In the genomic region with DNA sequence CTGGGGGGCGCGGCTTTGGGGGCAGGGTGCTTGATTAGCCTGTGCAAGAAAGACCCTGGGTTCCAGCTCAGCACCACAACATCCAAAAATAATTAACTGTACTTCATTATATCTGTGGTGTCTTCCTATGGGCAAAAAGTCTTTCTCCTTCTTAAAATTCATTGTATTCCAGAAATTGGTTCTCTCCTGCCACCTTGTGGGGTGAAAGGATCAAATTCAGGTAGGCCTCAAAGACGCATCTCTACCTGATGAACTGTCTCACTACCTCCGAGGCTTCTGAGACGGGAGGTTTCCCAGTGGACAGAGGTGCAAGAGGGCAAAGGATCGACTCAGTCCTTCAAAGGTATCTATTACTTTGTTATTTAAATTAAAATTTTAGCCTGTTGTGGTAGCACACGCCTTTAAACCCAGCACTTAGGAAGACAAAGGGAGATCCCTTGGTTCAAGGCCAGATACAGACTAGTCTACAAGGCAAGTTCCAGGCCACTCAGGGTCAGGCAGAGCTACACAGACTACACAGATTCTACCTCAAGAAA, we compare ENCODE assay signal across 16 mouse cellular contexts. TPM values are rescaled to one million over a fixed set of nuclear protein-coding genes. Genes with fewer than 3 reads are reported as not detected.
DNase-seq lines count a peak whose midpoint lies in the region; ATAC-seq and TF ChIP-seq lines count a peak whose summit lies in the region.
"Had no signal": no experiment of that assay in that cellular context is flagged by ENCODE, and none has a peak within 500 bp of the region (broad histone marks: within the 10 kb centered on the region; RNA-seq: fewer than 3 reads in every experiment).

No protein-coding gene starts in this region.

- H3K4me1 ChIP-seq in hindbrain, embryonic 14.5 days (replicated peaks; ENCODE audit: control insufficient read depth, insufficient read depth, low read length), result peaks cover 42% of the 10 kb centered on the region
- no peaks in the 10 kb centered on the region for H3K4me1 ChIP-seq in hindbrain, embryonic 11.5 days (replicated peaks; ENCODE audit: control insufficient read depth, insufficient read depth, low read length)
- peaks cover 64% of the 10 kb centered on the region for H3K4me1 ChIP-seq in midbrain, embryonic 13.5 days (replicated peaks)
- peaks cover 32% of the 10 kb centered on the region for H3K4me1 ChIP-seq in midbrain, embryonic 10.5 days
- peaks cover 14% of the 10 kb centered on the region for H3K4me1 ChIP-seq in cortical plate, adult 2 months (ENCODE audit: control insufficient read depth, insufficient read depth, low read length)
- peaks cover 47% of the 10 kb centered on the region for H3K4me1 ChIP-seq in neural tube, embryonic 14.5 days (ENCODE audit: control insufficient read depth, insufficient read depth, low read length)

- 0 out of 2 replicates have a peak overlapping the region, but pooled peaks have one; percentile 96 for H3K4me3 ChIP-seq in hindbrain, embryonic 14.5 days (replicated peaks; ENCODE audit: low read length)
- no peak overlapping the region for H3K4me3 ChIP-seq in hindbrain, embryonic 11.5 days (ENCODE audit: low read depth, low read length)
- no peak overlapping the region for H3K4me3 ChIP-seq in midbrain, embryonic 13.5 days (replicated peaks)
- no peak overlapping the region for H3K4me3 ChIP-seq in midbrain, embryonic 10.5 days
- no peak overlapping the region for H3K4me3 ChIP-seq in cortical plate, adult 2 months (ENCODE audit: insufficient read depth, low read length)
- H3K4me3 ChIP-seq in neural tube, embryonic 14.5 days (ENCODE audit: low read depth, low read length), result no peak overlapping the region; the same call in 1 of the 2 replicates

- H3K9ac ChIP-seq in hindbrain, embryonic 14.5 days, result no peak overlapping the region
- no peak overlapping the region for H3K9ac ChIP-seq in hindbrain, embryonic 11.5 days (ENCODE audit: low read depth, low read length)
- no peak overlapping the region for H3K9ac ChIP-seq in midbrain, embryonic 13.5 days (replicated peaks)
- no peak overlapping the region for H3K9ac ChIP-seq in neural tube, embryonic 14.5 days (replicated peaks; ENCODE audit: low read depth, low read length)

- no peaks in the 10 kb centered on the region for H3K9me3 ChIP-seq in hindbrain, embryonic 14.5 days (ENCODE audit: control insufficient read depth, low read length)
- no peaks in the 10 kb centered on the region for H3K9me3 ChIP-seq in hindbrain, embryonic 11.5 days (ENCODE audit: control insufficient read depth, low read length)
- H3K9me3 ChIP-seq in midbrain, embryonic 13.5 days, result no peaks in the 10 kb centered on the region
- H3K9me3 ChIP-seq in midbrain, embryonic 10.5 days (replicated peaks), result no peaks in the 10 kb centered on the region
- H3K9me3 ChIP-seq in neural tube, embryonic 14.5 days (ENCODE audit: control insufficient read depth, low read length), result no peaks in the 10 kb centered on the region
- H3K9me3 ChIP-seq: G1E had no signal

- peak overlapping the region; percentile 63 for H3K4me2 ChIP-seq in hindbrain, embryonic 14.5 days (replicated peaks)
- no peak overlapping the region for H3K4me2 ChIP-seq in hindbrain, embryonic 11.5 days (replicated peaks; ENCODE audit: low read depth, low read length)
- H3K4me2 ChIP-seq in midbrain, embryonic 13.5 days (replicated peaks), result peak overlapping the region; percentile 70
- H3K4me2 ChIP-seq in neural tube, embryonic 14.5 days (ENCODE audit: low read depth, low read length), result peak overlapping the region; percentile 19

- TF ChIP-seq CTCF in cortical plate, adult 2 months (IDR thresholded peaks at IDR 0.05; ENCODE audit: extremely low read depth, insufficient read depth, low read length), result 0 out of 2 replicates have a peak, but pooled peaks have one; percentile 3

- DNase-seq in hindbrain, embryonic 14.5 days (ENCODE audit: low spot score), result no peak
- DNase-seq in hindbrain, embryonic 11.5 days (ENCODE audit: low spot score), result no peak
- DNase-seq in midbrain, embryonic 10.5 days (ENCODE audit: low spot score), result no peak
- no peak for DNase-seq in layer of hippocampus, adult 11-12 months (ENCODE audit: low spot score)
- DNase-seq: cerebellum, postnatal 36 days; lung, postnatal 10 days; retina, postnatal 1 day; thymus, adult 18-20 months had no signal

- peaks cover 18% of the 10 kb centered on the region for H3K36me3 ChIP-seq in hindbrain, embryonic 14.5 days (replicated peaks; ENCODE audit: control insufficient read depth, insufficient read depth)
- H3K36me3 ChIP-seq in hindbrain, embryonic 11.5 days (ENCODE audit: control insufficient read depth, insufficient read depth, low read length), result no peaks in the 10 kb centered on the region
- H3K36me3 ChIP-seq in midbrain, embryonic 13.5 days, result peaks cover 19% of the 10 kb centered on the region
- peaks cover 64% of the 10 kb centered on the region for H3K36me3 ChIP-seq in midbrain, embryonic 10.5 days
- peaks cover 4% of the 10 kb centered on the region; the same call in 1 of the 2 replicates for H3K36me3 ChIP-seq in neural tube, embryonic 14.5 days (ENCODE audit: control insufficient read depth, insufficient read depth, low read length)

- H3K27ac ChIP-seq in hindbrain, embryonic 14.5 days, result no peak overlapping the region
- no peak overlapping the region for H3K27ac ChIP-seq in hindbrain, embryonic 11.5 days (ENCODE audit: low read depth, low read length)
- H3K27ac ChIP-seq in midbrain, embryonic 13.5 days, result no peak overlapping the region
- no peak overlapping the region for H3K27ac ChIP-seq in midbrain, embryonic 10.5 days (replicated peaks)
- H3K27ac ChIP-seq in cortical plate, adult 2 months (ENCODE audit: insufficient read depth, low read length), result no peak overlapping the region
- no peak overlapping the region for H3K27ac ChIP-seq in neural tube, embryonic 14.5 days (ENCODE audit: low read depth, low read length)

- H3K27me3 ChIP-seq in hindbrain, embryonic 14.5 days (ENCODE audit: control insufficient read depth, insufficient read depth, low read length), result no peaks in the 10 kb centered on the region
- no peaks in the 10 kb centered on the region for H3K27me3 ChIP-seq in hindbrain, embryonic 11.5 days (ENCODE audit: control insufficient read depth, insufficient read depth, low read length)
- H3K27me3 ChIP-seq in midbrain, embryonic 13.5 days, result no peaks in the 10 kb centered on the region
- H3K27me3 ChIP-seq in midbrain, embryonic 10.5 days (ENCODE audit: low read depth, poor library complexity, severe bottlenecking), result no peaks in the 10 kb centered on the region
- H3K27me3 ChIP-seq in neural tube, embryonic 14.5 days (ENCODE audit: control insufficient read depth, insufficient read depth, low read length), result no peaks in the 10 kb centered on the region

- no peak for TF ChIP-seq POLR2A in cortical plate, adult 2 months (IDR thresholded peaks at IDR 0.05; ENCODE audit: extremely low read depth, insufficient read depth, low read length)

- WGBS in hindbrain, embryonic 14.5 days, result 83% methylated on average over 7 of the region's 7 CpGs
- 82% methylated on average over 7 of the region's 7 CpGs for WGBS in hindbrain, embryonic 11.5 days
- 81% methylated on average over 7 of the region's 7 CpGs for WGBS in midbrain, embryonic 13.5 days
- WGBS in midbrain, embryonic 10.5 days, result 91% methylated on average over 7 of the region's 7 CpGs
- 91% methylated on average over 7 of the region's 7 CpGs for WGBS in neural tube, embryonic 14.5 days

- no peak for ATAC-seq in hindbrain, embryonic 14.5 days (ENCODE audit: low FRiP score)
- no peak for ATAC-seq in hindbrain, embryonic 11.5 days (ENCODE audit: low FRiP score)
- no peak for ATAC-seq in midbrain, embryonic 13.5 days
- no peak for ATAC-seq in neural tube, embryonic 14.5 days (ENCODE audit: low read depth)
- ATAC-seq in megakaryocyte progenitor cell, adult 5-6 weeks (replicated peaks; ENCODE audit: poor library complexity), result no peak

RNA-seq across cellular contexts. Expression of gene Tecr, which starts 17.2 kb away (rescaled TPM):
- 1,444 and 1,536 TPM in 2 replicates for polyA plus RNA-seq in hindbrain, embryonic 14.5 days (2014; fragmentation: Nextera tagmentation; extraction: Ambion mirVana)
- polyA plus RNA-seq in hindbrain, embryonic 11.5 days (2014; fragmentation: Nextera tagmentation; extraction: Ambion mirVana), result 732 and 754 TPM in 2 replicates
- 820 and 847 TPM in 2 replicates for polyA plus RNA-seq in midbrain, embryonic 13.5 days (2015; fragmentation: Nextera tagmentation; extraction: Ambion mirVana)
- polyA plus RNA-seq in midbrain, embryonic 10.5 days (2016; fragmentation: Nextera tagmentation; extraction: Ambion mirVana), result 740 and 757 TPM in 2 replicates
- 854 and 882 TPM in 2 replicates for polyA plus RNA-seq in cortical plate, adult 2 months (2012; rRNA removed)
- polyA plus RNA-seq in neural tube, embryonic 14.5 days (2014; fragmentation: Nextera tagmentation; extraction: Ambion mirVana), result 1,479 and 1,754 TPM in 2 replicates
- 363 and 424 TPM in 2 replicates for total RNA-seq in megakaryocyte progenitor cell, adult 5-6 weeks (2015)
- total RNA-seq in megakaryocyte progenitor cell, adult 5-6 weeks (2017), result 324 and 345 TPM in 2 replicates

RNA-seq across cellular contexts. Expression of gene Dnajb1, which starts 17.4 kb away (rescaled TPM):
- polyA plus RNA-seq in hindbrain, embryonic 14.5 days (2014; fragmentation: Nextera tagmentation; extraction: Ambion mirVana), result 45.8 and 47.8 TPM in 2 replicates
- polyA plus RNA-seq in hindbrain, embryonic 11.5 days (2014; fragmentation: Nextera tagmentation; extraction: Ambion mirVana), result 66.1 and 66.7 TPM in 2 replicates
- polyA plus RNA-seq in midbrain, embryonic 13.5 days (2015; fragmentation: Nextera tagmentation; extraction: Ambion mirVana), result 56.6 and 61.5 TPM in 2 replicates
- polyA plus RNA-seq in midbrain, embryonic 10.5 days (2016; fragmentation: Nextera tagmentation; extraction: Ambion mirVana), result 73.3 and 85.7 TPM in 2 replicates
- polyA plus RNA-seq in cortical plate, adult 2 months (2012; rRNA removed), result 39.7 and 41.9 TPM in 2 replicates
- 54.3 and 55.2 TPM in 2 replicates for polyA plus RNA-seq in neural tube, embryonic 14.5 days (2014; fragmentation: Nextera tagmentation; extraction: Ambion mirVana)
- 45.5 and 47.6 TPM in 2 replicates for total RNA-seq in megakaryocyte progenitor cell, adult 5-6 weeks (2015)
- total RNA-seq in megakaryocyte progenitor cell, adult 5-6 weeks (2017), result 26.2 and 28.0 TPM in 2 replicates

RNA-seq across cellular contexts. Expression of gene Ndufb7, which starts 24.1 kb away (rescaled TPM):
- 321 and 385 TPM in 2 replicates for polyA plus RNA-seq in hindbrain, embryonic 14.5 days (2014; fragmentation: Nextera tagmentation; extraction: Ambion mirVana)
- 358 and 366 TPM in 2 replicates for polyA plus RNA-seq in hindbrain, embryonic 11.5 days (2014; fragmentation: Nextera tagmentation; extraction: Ambion mirVana)
- polyA plus RNA-seq in midbrain, embryonic 13.5 days (2015; fragmentation: Nextera tagmentation; extraction: Ambion mirVana), result 380 and 382 TPM in 2 replicates
- polyA plus RNA-seq in midbrain, embryonic 10.5 days (2016; fragmentation: Nextera tagmentation; extraction: Ambion mirVana), result 354 and 369 TPM in 2 replicates
- 324 and 325 TPM in 2 replicates for polyA plus RNA-seq in cortical plate, adult 2 months (2012; rRNA removed)
- polyA plus RNA-seq in neural tube, embryonic 14.5 days (2014; fragmentation: Nextera tagmentation; extraction: Ambion mirVana), result 348 and 353 TPM in 2 replicates
- 158 and 163 TPM in 2 replicates for total RNA-seq in megakaryocyte progenitor cell, adult 5-6 weeks (2015)
- 252 and 255 TPM in 2 replicates for total RNA-seq in megakaryocyte progenitor cell, adult 5-6 weeks (2017)

RNA-seq across cellular contexts. Expression of gene Olfr370, which starts 55.0 kb away (rescaled TPM):
- 0.13 TPM in 1 of 2 replicates, not detected in the other for polyA plus RNA-seq in hindbrain, embryonic 14.5 days (2014; fragmentation: Nextera tagmentation; extraction: Ambion mirVana)
- polyA plus RNA-seq in hindbrain, embryonic 11.5 days (2014; fragmentation: Nextera tagmentation; extraction: Ambion mirVana), result 0.11 and 0.14 TPM in 2 replicates
- 0.04 TPM in 1 of 2 replicates, not detected in the other for polyA plus RNA-seq in midbrain, embryonic 13.5 days (2015; fragmentation: Nextera tagmentation; extraction: Ambion mirVana)
- polyA plus RNA-seq in midbrain, embryonic 10.5 days (2016; fragmentation: Nextera tagmentation; extraction: Ambion mirVana), result not detected in 2 replicates
- polyA plus RNA-seq in cortical plate, adult 2 months (2012; rRNA removed), result not detected in 2 replicates
- not detected in 2 replicates for polyA plus RNA-seq in neural tube, embryonic 14.5 days (2014; fragmentation: Nextera tagmentation; extraction: Ambion mirVana)
- total RNA-seq in megakaryocyte progenitor cell, adult 5-6 weeks (2015), result not detected in 2 replicates
- total RNA-seq in megakaryocyte progenitor cell, adult 5-6 weeks (2017), result not detected in 2 replicates
- total RNA-seq: heart, adult 8-10 months had no signal
- polyA plus RNA-seq: G1E; large intestine, adult 2 months; limb, embryonic 11.5 days had no signal
